Mouse (Mus musculus) kidney, embryonic 14.5 days (tissue): Measurements from ENCODE around the gene Ndufc2. TPM values are rescaled to one million over a fixed set of nuclear protein-coding genes. Genes with fewer than 3 reads are reported as not detected.
A peak's percentile ranks its signal among the peaks of the same experiment; 100 is the strongest.

Source experiments
- ATAC-seq: fragments of 200-750 bp; cut with Nextera tagmentation; 2 replicates; pipeline ENCODE4 v1.8.0; 2017; ENCODE audit warnings: moderate number of reproducible peaks, mild to moderate bottlenecking, moderate TSS enrichment, moderate library complexity; ENCODE audit not compliant: low FRiP score, low TSS enrichment
- H3K27ac ChIP-seq: fragments of 300-500 bp; sonication (generic); 2 replicates; pipeline ENCODE4 v1.5.1; 2014; ENCODE audit warnings: low read depth, mild to moderate bottlenecking, low read length, moderate library complexity, mixed read lengths
- H3K27me3 ChIP-seq: fragments of 300-500 bp; sonication (generic); 2 replicates; pipeline ENCODE4 v1.6.1; 2014; ENCODE audit warnings: mild to moderate bottlenecking, low read length; ENCODE audit not compliant: control insufficient read depth, insufficient read depth
- H3K36me3 ChIP-seq: fragments of 300-500 bp; sonication (generic); 2 replicates; pipeline ENCODE4 v1.6.1; 2014; ENCODE audit warnings: low read length, mixed read lengths; ENCODE audit not compliant: control insufficient read depth, insufficient read depth
- H3K4me1 ChIP-seq: fragments of 300-500 bp; sonication (generic); 2 replicates; pipeline ENCODE4 v1.6.1; 2014; ENCODE audit warnings: low read length, mixed read lengths; ENCODE audit not compliant: control insufficient read depth, insufficient read depth
- H3K4me2 ChIP-seq: fragments of 300-500 bp; sonication (generic); replicated peaks from 2 replicates; pipeline ENCODE4 v1.6.1; 2014; ENCODE audit warnings: low read depth, mild to moderate bottlenecking, low read length
- H3K4me3 ChIP-seq: fragments of 300-500 bp; sonication (generic); 2 replicates; pipeline ENCODE4 v1.5.1; 2014; ENCODE audit warnings: mild to moderate bottlenecking, low read length
- H3K9ac ChIP-seq: fragments of 300-500 bp; sonication (generic); 2 replicates; pipeline ENCODE4 v1.6.1; 2014; ENCODE audit warnings: low read depth, mild to moderate bottlenecking, low read length, moderate library complexity
- H3K9me3 ChIP-seq: fragments of 300-500 bp; sonication (generic); 2 replicates; pipeline ENCODE4 v1.6.1; 2016; ENCODE audit warnings: low read length; ENCODE audit not compliant: control insufficient read depth
- WGBS: fragments of 180-500 bp; shearing (Covaris S2); extraction: QIAGEN DNeasy Blood & Tissue Kit; methylation state at CpG from one replicate; pipeline ENCODE4 v1.1.7; 2014; 5-methylcytosine and 5-hydroxymethylcytosine counted together
- polyA plus RNA-seq: library from polyadenylated mRNA; unstranded; fragments of >200 nt; fragmentation: Nextera tagmentation; extraction: Ambion mirVana; gene quantifications from 2 replicates; pipeline ENCODE4 v1.2.1, GENCODE M21; 2014

Gene Ndufc2
- polyA plus RNA-seq, 1 experiment from 2014 or later, result 370 TPM

DNA sequence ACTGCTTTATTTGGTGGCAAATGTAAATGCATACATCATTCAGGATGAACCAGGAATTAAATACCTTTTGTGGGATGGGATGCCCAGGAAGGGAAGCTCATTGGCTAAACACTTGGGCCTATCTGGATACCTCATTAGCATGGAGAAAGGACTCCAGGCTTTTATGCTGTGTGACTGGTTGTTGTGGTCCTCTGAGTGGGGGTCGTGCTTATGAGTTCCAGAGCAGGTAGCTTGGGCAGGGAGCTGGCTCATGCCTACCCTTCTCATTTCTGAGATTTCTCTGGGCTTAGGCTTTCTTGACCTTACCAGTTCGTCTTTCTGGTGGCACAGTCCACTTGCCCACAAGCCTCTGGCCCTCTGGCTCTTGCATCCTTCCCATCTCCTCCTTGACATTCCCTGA is 5.4 kb upstream of the Ndufc2 start:
- no peak for ATAC-seq
- no peak overlapping the region for H3K9ac ChIP-seq
- no peak overlapping the region for H3K4me2 ChIP-seq
- WGBS, result 72% methylated on average over 2 of the region's 2 CpGs
- H3K9me3 ChIP-seq, result no peaks in the 10 kb centered on the region
- no peak overlapping the region for H3K27ac ChIP-seq
- no peaks in the 10 kb centered on the region for H3K27me3 ChIP-seq
- H3K36me3 ChIP-seq, result peaks cover 34% of the 10 kb centered on the region
- H3K4me3 ChIP-seq, result no peak overlapping the region
- H3K4me1 ChIP-seq, result no peaks in the 10 kb centered on the region

DNA sequence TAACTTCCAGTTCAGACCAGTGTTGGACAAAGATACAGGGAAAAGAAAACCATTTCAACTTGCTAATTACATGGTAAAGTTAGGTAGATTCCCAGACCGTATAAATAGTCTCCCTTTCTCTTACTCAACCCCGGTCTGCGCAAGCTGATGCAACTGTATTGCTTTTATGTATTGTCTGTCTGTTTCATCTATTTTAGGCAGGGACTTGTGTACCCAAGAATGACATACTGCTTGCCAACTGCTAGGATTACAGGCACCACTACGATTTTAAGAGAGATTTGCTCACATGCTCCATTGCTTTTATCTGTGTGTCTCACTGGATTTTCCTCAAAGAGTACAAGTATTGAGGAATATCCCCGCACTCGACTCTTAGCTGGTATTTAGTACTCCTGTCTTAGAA is 860 bp upstream of the Ndufc2 start:
- H3K36me3 ChIP-seq, result no peaks in the 10 kb centered on the region
- H3K9ac ChIP-seq, result no peak overlapping the region
- WGBS, result 92% methylated on average over 6 of the region's 6 CpGs
- H3K27me3 ChIP-seq, result no peaks in the 10 kb centered on the region
- ATAC-seq, result no peak
- peaks cover 6% of the 10 kb centered on the region; the same call in 1 of the 2 replicates for H3K4me1 ChIP-seq
- H3K4me3 ChIP-seq, result no peak overlapping the region
- no peak overlapping the region for H3K27ac ChIP-seq
- H3K9me3 ChIP-seq, result no peaks in the 10 kb centered on the region
- H3K4me2 ChIP-seq, result no peak overlapping the region

DNA sequence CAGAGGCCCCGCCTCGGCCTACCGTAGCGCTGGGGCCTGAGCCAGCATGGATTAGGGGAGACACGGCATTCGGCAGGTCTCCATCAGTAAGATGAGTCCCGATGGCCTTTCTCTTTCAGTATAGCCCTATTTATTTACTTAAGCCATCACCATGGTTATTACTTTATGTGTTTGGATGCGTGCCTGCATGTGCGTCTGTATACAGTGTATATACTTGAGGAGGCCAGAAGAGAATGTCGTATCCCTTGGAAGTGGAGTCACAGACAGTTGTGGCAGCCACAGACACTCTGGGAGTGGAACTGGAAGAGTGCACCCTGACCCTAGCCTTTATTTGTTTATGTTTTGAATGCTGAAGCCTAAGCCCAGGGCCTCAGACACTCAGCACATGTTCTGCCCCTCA is 7.3 kb downstream of the Ndufc2 start:
- WGBS, result 93% methylated on average over 10 of the region's 10 CpGs
- peaks cover 37% of the 10 kb centered on the region for H3K36me3 ChIP-seq
- H3K4me2 ChIP-seq, result no peak overlapping the region
- H3K9ac ChIP-seq, result no peak overlapping the region
- ATAC-seq, result no peak
- no peaks in the 10 kb centered on the region for H3K27me3 ChIP-seq
- H3K27ac ChIP-seq, result no peak overlapping the region
- H3K4me3 ChIP-seq, result no peak overlapping the region
- H3K9me3 ChIP-seq, result no peaks in the 10 kb centered on the region
- H3K4me1 ChIP-seq, result no peaks in the 10 kb centered on the region

GRCm38 (mm10) chr7:97411106-97411505 is 11.3 kb downstream of the Ndufc2 start:
- Histone ChIP-seq H3K27ac (no peak overlapping the region), H3K9ac (no peak overlapping the region), H3K4me1 (no peaks in the 10 kb centered on the region), H3K36me3 (peaks cover 40% of the 10 kb centered on the region), H3K27me3 (no peaks in the 10 kb centered on the region), H3K4me2 (no peak overlapping the region), H3K9me3 (no peaks in the 10 kb centered on the region), H3K4me3 (no peak overlapping the region)
- no peak for ATAC-seq
- 92% methylated on average over 2 of the region's 2 CpGs for WGBS

GRCm38 (mm10) chr7:97411575-97411974 is 11.8 kb downstream of the Ndufc2 start:
- no peaks in the 10 kb centered on the region for H3K9me3 ChIP-seq
- 84% methylated on average over 3 of the region's 3 CpGs for WGBS
- no peak for ATAC-seq
- H3K27me3 ChIP-seq, result no peaks in the 10 kb centered on the region
- no peaks in the 10 kb centered on the region for H3K4me1 ChIP-seq
- no peak overlapping the region for H3K27ac ChIP-seq
- no peak overlapping the region for H3K9ac ChIP-seq
- H3K4me3 ChIP-seq, result no peak overlapping the region
- no peak overlapping the region for H3K4me2 ChIP-seq
- peaks cover 40% of the 10 kb centered on the region for H3K36me3 ChIP-seq

DNA sequence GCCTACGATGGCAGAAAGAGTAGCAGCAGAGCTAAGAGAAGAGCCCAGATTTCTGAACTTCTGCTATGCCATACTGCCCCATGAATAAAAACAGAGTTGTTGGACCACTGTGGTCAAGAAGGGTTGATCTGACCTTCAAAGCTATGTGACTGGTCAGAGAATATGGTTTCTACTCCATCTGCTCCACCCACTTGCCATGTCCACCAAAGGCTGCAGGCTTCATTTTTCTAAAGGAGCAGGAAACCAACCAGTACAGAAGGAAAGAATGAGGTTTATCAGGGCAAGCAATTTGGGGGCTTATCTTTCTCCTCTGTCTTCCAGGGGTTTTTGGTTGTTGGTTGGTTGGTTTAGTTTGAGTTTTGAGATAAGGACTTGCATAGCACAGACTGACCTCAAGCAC is 14.2 kb downstream of the Ndufc2 start:
- ATAC-seq, result no peak
- Histone ChIP-seq H3K36me3 (peaks cover 29% of the 10 kb centered on the region), H3K9ac (no peak overlapping the region), H3K9me3 (no peaks in the 10 kb centered on the region), H3K4me3 (no peak overlapping the region), H3K27me3 (no peaks in the 10 kb centered on the region), H3K27ac (no peak overlapping the region), H3K4me2 (no peak overlapping the region), H3K4me1 (no peaks in the 10 kb centered on the region)
- 81% methylated on average over 1 of the region's 1 CpGs for WGBS

DNA sequence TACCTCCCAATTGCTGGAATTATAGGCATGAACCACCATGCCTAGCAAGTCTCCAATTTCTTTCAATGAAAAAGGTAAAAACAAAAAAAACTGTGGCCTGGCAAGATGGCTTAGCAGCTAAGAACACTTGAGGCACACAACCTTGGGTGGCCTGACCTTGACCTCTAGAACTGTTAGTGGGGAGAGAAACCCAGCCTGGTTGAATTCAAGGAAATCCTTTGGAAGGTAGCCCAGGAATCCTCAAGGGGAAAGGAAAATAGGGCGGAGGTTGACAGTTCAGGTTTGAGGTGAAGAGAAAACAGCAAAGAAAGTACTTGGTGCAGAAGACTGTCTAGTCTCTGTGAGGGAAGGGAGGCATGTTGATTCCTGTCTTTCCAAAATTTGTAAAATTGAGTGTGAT is 14.6 kb downstream of the Ndufc2 start:
- Histone ChIP-seq H3K36me3 (peaks cover 25% of the 10 kb centered on the region), H3K4me2 (no peak overlapping the region), H3K9me3 (no peaks in the 10 kb centered on the region), H3K4me3 (no peak overlapping the region), H3K4me1 (no peaks in the 10 kb centered on the region), H3K27ac (no peak overlapping the region), H3K27me3 (no peaks in the 10 kb centered on the region), H3K9ac (no peak overlapping the region)
- ATAC-seq, result no peak
- WGBS, result 92% methylated on average over 1 of the region's 1 CpGs

GRCm38 (mm10) chr7:97414915-97415687 is 15.3 kb downstream of the Ndufc2 start:
- WGBS, result 40% methylated on average over 9 of the region's 9 CpGs

DNA sequence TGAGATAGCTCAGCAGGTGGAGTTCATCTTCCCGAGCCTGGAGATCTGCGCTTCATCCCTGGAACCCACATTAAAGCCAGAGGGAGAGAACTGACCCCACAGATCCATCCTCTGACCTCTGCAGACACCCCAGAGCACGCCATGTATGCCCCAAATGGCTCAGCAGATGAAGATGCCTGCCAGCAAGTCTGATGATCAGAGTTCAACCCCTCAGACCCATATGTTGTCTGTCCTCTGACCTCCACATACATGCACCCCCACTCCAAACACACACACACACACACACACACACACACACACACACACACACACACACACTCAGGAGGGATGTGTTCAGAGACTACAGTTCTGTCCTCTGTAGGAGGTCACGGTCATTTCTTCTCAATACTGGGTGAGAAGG is 16.7 kb downstream of the Ndufc2 start:
- Histone ChIP-seq H3K36me3 (peaks cover 7% of the 10 kb centered on the region; the same call in 1 of the 2 replicates), H3K4me1 (no peaks in the 10 kb centered on the region), H3K9me3 (no peaks in the 10 kb centered on the region), H3K4me2 (no peak overlapping the region), H3K9ac (no peak overlapping the region), H3K4me3 (no peak overlapping the region), H3K27me3 (no peaks in the 10 kb centered on the region), H3K27ac (no peak overlapping the region)
- ATAC-seq, result no peak
- WGBS, result 87% methylated on average over 4 of the region's 4 CpGs

More at GRCm38 (mm10) chr7:97414915-97415687, 15.3 kb downstream of the Ndufc2 start:
- H3K9me3 ChIP-seq, result no peaks in the 10 kb centered on the region
- H3K4me3 ChIP-seq, result no peak overlapping the region
- no peak overlapping the region for H3K27ac ChIP-seq
- no peaks in the 10 kb centered on the region for H3K27me3 ChIP-seq
- peaks cover 19% of the 10 kb centered on the region for H3K36me3 ChIP-seq
- 0 out of 2 replicates have a peak, but pooled peaks have one; percentile 21 for ATAC-seq
- no peak overlapping the region for H3K9ac ChIP-seq
- no peaks in the 10 kb centered on the region for H3K4me1 ChIP-seq
- H3K4me2 ChIP-seq, result no peak overlapping the region
